Mouse (Mus musculus) intestine, embryonic 16.5 days (tissue): ENCODE results near the gene Fut11. TPM values are rescaled to one million over a fixed set of nuclear protein-coding genes. Genes with fewer than 3 reads are reported as not detected.

Experiments
- microRNA-seq: library from miRNA; unstranded; fragments of <30 nt; microRNA quantifications from one replicate; pipeline ENCODE4, GENCODE M21; 2016
- polyA plus RNA-seq: library from polyadenylated mRNA; unstranded; fragments of >200 nt; fragmentation: Nextera tagmentation; extraction: Ambion mirVana; gene quantifications from 2 replicates; pipeline ENCODE4 v1.2.1, GENCODE M21; 2015

Fut11 gene
- polyA plus RNA-seq, 1 experiment from 2014 or later, result 15.0 TPM

Small RNA genes lying within 50 kb of the gene (microRNA-seq; reads per million reads assigned to microRNA genes)
- 1.1 reads per million for gene Mir6946

Other genes with a start within 250 kb of the Fut11 start
- 0.12 and 0.18 TPM in 2 replicates for gene Cfap70, start 242.7 kb upstream of the Fut11 start, polyA plus RNA-seq
- 45.9 TPM in 2 replicates for gene Anxa7, start 214.8 kb upstream of the Fut11 start, polyA plus RNA-seq
- gene Mss51, start 198.1 kb upstream of the Fut11 start, polyA plus RNA-seq, result 0.45 and 0.65 TPM in 2 replicates
- 17.3 and 22.6 TPM in 2 replicates for gene Ppp3cb, start 148.4 kb upstream of the Fut11 start, polyA plus RNA-seq
- 3.1 and 3.3 TPM in 2 replicates for gene Usp54, start 53.9 kb upstream of the Fut11 start, polyA plus RNA-seq
- 0.26 and 0.53 TPM in 2 replicates for gene Myoz1, start 38.4 kb upstream of the Fut11 start, polyA plus RNA-seq
- gene Synpo2l, start 26.6 kb upstream of the Fut11 start, polyA plus RNA-seq, result 0.10 and 0.20 TPM in 2 replicates
- gene Sec24c, start 20.7 kb upstream of the Fut11 start, polyA plus RNA-seq, result 92.7 and 106 TPM in 2 replicates
- 171 and 190 TPM in 2 replicates for gene Chchd1, start 8.0 kb downstream of the Fut11 start, polyA plus RNA-seq
- 21.8 and 23.3 TPM in 2 replicates for gene Zswim8, start 12.6 kb downstream of the Fut11 start, polyA plus RNA-seq
- 18.3 and 21.2 TPM in 2 replicates for gene Ndst2, start 39.6 kb downstream of the Fut11 start, polyA plus RNA-seq
- gene Camk2g, start 99.1 kb downstream of the Fut11 start, polyA plus RNA-seq, result 33.6 and 35.8 TPM in 2 replicates
- 2.7 and 2.9 TPM in 2 replicates for gene Plau, start 141.7 kb downstream of the Fut11 start, polyA plus RNA-seq
- gene Vcl, start 234.4 kb downstream of the Fut11 start, polyA plus RNA-seq, result 51.5 and 56.0 TPM in 2 replicates